Mouse (Mus musculus) intestine, embryonic 15.5 days (tissue): ENCODE measurements around the gene Gm28047. TPM values are rescaled to one million over a fixed set of nuclear protein-coding genes. Genes with fewer than 3 reads are reported as not detected.

ENCODE experiments used
- ATAC-seq: fragments of 200-750 bp; cut with Nextera tagmentation; 2 replicates; pipeline ENCODE4 v1.8.0; 2017; ENCODE audit warnings: moderate TSS enrichment, moderate library complexity
- H3K27ac ChIP-seq: fragments of 300-500 bp; sonication (generic); 2 replicates; pipeline ENCODE4 v1.5.1; 2015; ENCODE audit warnings: mild to moderate bottlenecking, inconsistent platforms
- H3K27me3 ChIP-seq: fragments of 300-500 bp; sonication (generic); replicated peaks from 2 replicates; pipeline ENCODE4 v1.6.1; 2015; ENCODE audit warnings: inconsistent platforms
- H3K36me3 ChIP-seq: fragments of 300-500 bp; sonication (generic); 2 replicates; pipeline ENCODE4 v1.6.1; 2015; ENCODE audit warnings: inconsistent platforms
- H3K4me1 ChIP-seq: fragments of 300-500 bp; sonication (generic); replicated peaks from 2 replicates; pipeline ENCODE4 v1.6.1; 2015; ENCODE audit warnings: inconsistent platforms
- H3K4me2 ChIP-seq: fragments of 300-500 bp; sonication (generic); replicated peaks from 2 replicates; pipeline ENCODE4 v1.6.1; 2015; ENCODE audit warnings: mild to moderate bottlenecking, inconsistent platforms
- H3K4me3 ChIP-seq: fragments of 300-500 bp; sonication (generic); replicated peaks from 2 replicates; pipeline ENCODE4 v1.5.1; 2015; ENCODE audit warnings: inconsistent platforms
- H3K9ac ChIP-seq: fragments of 300-500 bp; sonication (generic); 2 replicates; pipeline ENCODE4 v1.6.1; 2015; ENCODE audit warnings: inconsistent platforms
- H3K9me3 ChIP-seq: fragments of 300-500 bp; sonication (generic); 2 replicates; pipeline ENCODE4 v1.6.1; 2016; ENCODE audit warnings: inconsistent platforms
- WGBS: fragments of 180-500 bp; shearing (Covaris S2); methylation state at CpG from one replicate; pipeline ENCODE4 v1.1.7; 2015; 5-methylcytosine and 5-hydroxymethylcytosine counted together
- microRNA counts: library from miRNA; unstranded; fragments of <30 nt; microRNA quantifications from one replicate; lab custom pipeline; 2016
- polyA plus RNA-seq: library from polyadenylated mRNA; unstranded; fragments of >200 nt; fragmentation: Nextera tagmentation; extraction: Ambion mirVana; gene quantifications from 2 replicates; pipeline ENCODE4 v1.2.1, GENCODE M21; 2015

The Gm28047 gene
- polyA plus RNA-seq, 1 experiment from 2014 or later = not detected

- no peak overlapping the region for H3K4me2 ChIP-seq
- no peak overlapping the region for H3K27ac ChIP-seq
- ATAC-seq = no peak
- peaks cover 52% of the 10 kb centered on the region for H3K36me3 ChIP-seq
- no peak overlapping the region for H3K9ac ChIP-seq
- H3K4me1 ChIP-seq = peaks cover 14% of the 10 kb centered on the region
- no peaks in the 10 kb centered on the region for H3K27me3 ChIP-seq
- no peak overlapping the region for H3K4me3 ChIP-seq
- H3K9me3 ChIP-seq = no peaks in the 10 kb centered on the region
- WGBS = 88% methylated on average over 5 of the region's 5 CpGs
These were observed 124.4 kb downstream of the Gm28047 start for GRCm38 (mm10) chr15:102500479-102500878.

- Histone ChIP-seq H3K4me3 (no peak overlapping the region), H3K9me3 (no peaks in the 10 kb centered on the region), H3K4me1 (peaks cover 12% of the 10 kb centered on the region), H3K4me2 (no peak overlapping the region), H3K27ac (no peak overlapping the region), H3K9ac (no peak overlapping the region), H3K27me3 (no peaks in the 10 kb centered on the region), H3K36me3 (peaks cover 56% of the 10 kb centered on the region)
- 85% methylated on average over 6 of the region's 6 CpGs for WGBS
- no peak for ATAC-seq
These were observed 125.0 kb downstream of the Gm28047 start for GRCm38 (mm10) chr15:102499851-102500250.

GRCm38 (mm10) chr15:102499370-102499769, 125.5 kb downstream of the Gm28047 start:
- WGBS = 56% methylated on average over 3 of the region's 3 CpGs
- Histone ChIP-seq H3K27me3 (no peaks in the 10 kb centered on the region), H3K36me3 (peaks cover 59% of the 10 kb centered on the region), H3K9ac (no peak overlapping the region), H3K27ac (no peak overlapping the region), H3K4me1 (peaks cover 12% of the 10 kb centered on the region), H3K9me3 (no peaks in the 10 kb centered on the region), H3K4me3 (no peak overlapping the region), H3K4me2 (no peak overlapping the region)
- ATAC-seq = no peak

- Histone ChIP-seq H3K4me2 (no peak overlapping the region), H3K27me3 (no peaks in the 10 kb centered on the region), H3K9ac (no peak overlapping the region), H3K4me3 (no peak overlapping the region), H3K4me1 (peaks cover 12% of the 10 kb centered on the region), H3K9me3 (no peaks in the 10 kb centered on the region), H3K27ac (no peak overlapping the region), H3K36me3 (peaks cover 56% of the 10 kb centered on the region)
- no peak for ATAC-seq
- WGBS = 84% methylated on average over 3 of the region's 3 CpGs
These were observed 126.5 kb downstream of the Gm28047 start for GRCm38 (mm10) chr15:102498322-102498721.

- no peak overlapping the region for H3K4me3 ChIP-seq
- no peak overlapping the region for H3K9ac ChIP-seq
- no peak for ATAC-seq
- no peaks in the 10 kb centered on the region for H3K27me3 ChIP-seq
- H3K9me3 ChIP-seq = no peaks in the 10 kb centered on the region
- peaks cover 53% of the 10 kb centered on the region for H3K36me3 ChIP-seq
- H3K4me2 ChIP-seq = no peak overlapping the region
- WGBS = 77% methylated on average over 1 of the region's 1 CpGs
- no peak overlapping the region for H3K27ac ChIP-seq
- no peaks in the 10 kb centered on the region for H3K4me1 ChIP-seq
These were observed 137.2 kb downstream of the Gm28047 start for GRCm38 (mm10) chr15:102487664-102488063.

GRCm38 (mm10) chr15:102485853-102486252, 139.0 kb downstream of the Gm28047 start:
- no peak for ATAC-seq
- no peak overlapping the region for H3K4me3 ChIP-seq
- H3K36me3 ChIP-seq = peaks cover 52% of the 10 kb centered on the region
- H3K27ac ChIP-seq = no peak overlapping the region
- no peaks in the 10 kb centered on the region for H3K9me3 ChIP-seq
- no peak overlapping the region for H3K4me2 ChIP-seq
- H3K4me1 ChIP-seq = no peaks in the 10 kb centered on the region
- H3K27me3 ChIP-seq = no peaks in the 10 kb centered on the region
- no peak overlapping the region for H3K9ac ChIP-seq
- WGBS = 92% methylated on average over 12 of the region's 12 CpGs

- H3K27me3 ChIP-seq = no peaks in the 10 kb centered on the region
- H3K36me3 ChIP-seq = peaks cover 40% of the 10 kb centered on the region
- no peak for ATAC-seq
- no peak overlapping the region for H3K4me3 ChIP-seq
- no peak overlapping the region for H3K4me2 ChIP-seq
- WGBS = 85% methylated on average over 3 of the region's 3 CpGs
- H3K9me3 ChIP-seq = no peaks in the 10 kb centered on the region
- H3K4me1 ChIP-seq = no peaks in the 10 kb centered on the region
- no peak overlapping the region for H3K9ac ChIP-seq
- H3K27ac ChIP-seq = no peak overlapping the region
These were observed 141.7 kb downstream of the Gm28047 start for GRCm38 (mm10) chr15:102483136-102483535.

GRCm38 (mm10) chr15:102474520-102474919, 150.3 kb downstream of the Gm28047 start:
- Histone ChIP-seq H3K4me1 (peaks cover 3% of the 10 kb centered on the region), H3K27me3 (no peaks in the 10 kb centered on the region), H3K4me2 (no peak overlapping the region), H3K27ac (no peak overlapping the region), H3K4me3 (no peak overlapping the region), H3K36me3 (peaks cover 28% of the 10 kb centered on the region), H3K9ac (no peak overlapping the region), H3K9me3 (no peaks in the 10 kb centered on the region)
- 81% methylated on average over 2 of the region's 2 CpGs for WGBS
- ATAC-seq = no peak

MicroRNAs within 50 kb of the gene (microRNA counts, 519-probe panel; counts per million panel counts)
- 2,075 counts per million, percentile 48 among the panel's probes with 10 or more counts for microRNA mmu-miR-688 (lab: Ali Mortazavi, UCI)

Other genes starting within 250 kb of the Gm28047 start
- 9.0 and 9.6 TPM in 2 replicates for gene Sp1, start 218.9 kb downstream of the Gm28047 start, polyA plus RNA-seq
- gene Amhr2, start 179.7 kb downstream of the Gm28047 start, polyA plus RNA-seq = 0.54 and 1.2 TPM in 2 replicates
- gene Prr13, start 166.0 kb downstream of the Gm28047 start, polyA plus RNA-seq = 140 and 141 TPM in 2 replicates
- gene Pcbp2, start 154.5 kb downstream of the Gm28047 start, polyA plus RNA-seq = 178 and 182 TPM in 2 replicates
- gene Gm10337, start 121.3 kb downstream of the Gm28047 start, polyA plus RNA-seq = 5.4 TPM in 1 of 2 replicates, not detected in the other
- 10.8 and 11.0 TPM in 2 replicates for gene Map3k12, start 108.0 kb downstream of the Gm28047 start, polyA plus RNA-seq
- 94.1 and 101 TPM in 2 replicates for gene Tarbp2, start 106.9 kb downstream of the Gm28047 start, polyA plus RNA-seq
- 1.3 and 1.6 TPM in 2 replicates for gene Npff, start 100.1 kb downstream of the Gm28047 start, polyA plus RNA-seq
- 25.9 and 31.8 TPM in 2 replicates for gene Atf7, start 397 bp upstream of the Gm28047 start, polyA plus RNA-seq
- 68.2 and 73.2 TPM in 2 replicates for gene Atp5g2, start 47.3 kb upstream of the Gm28047 start, polyA plus RNA-seq
- 27.7 and 28.5 TPM in 2 replicates for gene Calcoco1, start 97.1 kb upstream of the Gm28047 start, polyA plus RNA-seq